Mouse (Mus musculus) T-helper 2 cell (primary cell): ENCODE results near the gene Mecom.
"Not testable (repeated sequence)": the region's sequence is repeated elsewhere in the genome, so short reads cannot be mapped to it uniquely, and the experiment has no call there.

ENCODE experiments used
- in situ Hi-C: fragments of 300-600 bp; cut with MboI, MseI; formaldehyde crosslinking; loops from one replicate; pipeline ENCODE4 v1.15.1; 2025; ENCODE audit warnings: high pct_unique_total_duplicates

Gene Mecom

DNA sequence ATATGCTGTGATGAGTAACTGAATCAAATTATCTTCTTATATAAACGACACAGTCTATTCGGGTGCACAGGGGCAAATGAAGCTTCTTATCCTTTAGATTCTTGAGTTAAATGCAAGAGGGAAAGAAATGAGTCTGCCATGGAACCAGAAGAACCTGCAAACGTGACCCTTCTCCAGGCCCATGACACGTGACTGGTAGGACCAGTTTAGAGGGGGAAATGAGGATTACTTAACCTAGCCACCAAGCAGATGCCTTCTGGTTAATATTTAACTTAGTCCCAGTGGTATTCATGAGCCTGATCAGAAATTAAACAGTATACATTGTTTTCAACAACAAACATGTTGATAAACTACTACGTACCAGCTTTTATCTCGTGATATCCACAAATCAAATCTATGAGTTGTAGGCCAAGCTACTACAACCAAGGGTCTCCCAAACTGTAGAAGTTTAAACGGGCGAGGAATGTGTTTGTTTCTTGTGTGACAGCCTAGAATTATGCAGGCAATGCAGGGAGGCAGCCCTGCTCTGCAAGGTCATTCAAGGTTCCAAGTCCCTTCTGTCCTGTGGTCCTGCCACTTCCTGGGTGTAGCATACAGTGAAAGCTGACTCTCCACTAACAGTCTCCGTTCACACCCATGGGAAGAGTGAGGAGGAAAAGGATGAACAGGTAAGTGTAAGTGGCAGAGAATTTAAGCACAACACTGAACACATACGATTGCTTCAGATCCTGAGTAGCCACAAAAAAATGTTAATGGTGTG lies 97.4 kb downstream of the Mecom start:
- in situ Hi-C loops: no loop called here

DNA sequence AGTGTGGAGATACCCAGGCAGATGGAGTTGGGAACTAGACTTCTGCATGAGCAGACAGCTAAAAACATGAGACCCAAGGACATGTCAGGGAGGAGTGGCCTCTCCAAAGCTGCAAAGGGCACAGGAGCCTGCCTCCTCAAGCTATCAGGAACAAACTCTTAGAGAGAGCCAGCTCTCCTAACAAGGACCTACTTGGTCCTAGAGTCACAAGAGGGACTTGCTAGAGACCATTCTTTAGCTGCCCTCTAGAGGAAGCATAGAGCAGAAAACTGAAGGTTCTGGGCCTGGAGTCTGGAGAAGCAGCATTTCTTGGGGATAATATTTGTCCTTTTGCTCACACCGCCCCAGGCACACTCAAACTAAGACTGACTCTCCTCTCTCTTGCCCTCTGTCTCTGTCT lies 99.2 kb downstream of the Mecom start:
- in situ Hi-C loops: no loop called here

DNA sequence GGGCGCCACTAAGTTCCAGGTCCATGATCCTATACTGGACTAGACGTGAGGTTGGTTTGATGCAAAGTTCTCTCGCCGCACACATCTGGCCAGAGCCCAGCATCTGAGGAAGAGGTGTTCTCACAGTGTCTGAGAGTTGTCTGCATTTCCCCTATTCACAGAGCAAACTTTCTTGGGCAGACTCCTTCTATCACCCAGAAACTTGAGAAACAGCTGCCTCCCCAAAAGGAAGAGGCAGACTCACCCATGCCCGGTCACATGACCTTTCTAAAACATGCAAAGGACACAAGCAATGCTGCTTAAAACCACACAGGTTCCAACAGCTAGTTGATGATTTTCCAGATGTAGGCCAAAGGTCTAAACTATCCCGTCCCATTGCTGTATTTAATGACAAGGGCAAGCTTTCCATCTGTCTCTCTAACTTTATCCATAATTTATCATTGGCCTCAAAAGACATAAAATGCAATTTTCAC lies 101.8 kb downstream of the Mecom start:
- in situ Hi-C loops: no loop called here

DNA sequence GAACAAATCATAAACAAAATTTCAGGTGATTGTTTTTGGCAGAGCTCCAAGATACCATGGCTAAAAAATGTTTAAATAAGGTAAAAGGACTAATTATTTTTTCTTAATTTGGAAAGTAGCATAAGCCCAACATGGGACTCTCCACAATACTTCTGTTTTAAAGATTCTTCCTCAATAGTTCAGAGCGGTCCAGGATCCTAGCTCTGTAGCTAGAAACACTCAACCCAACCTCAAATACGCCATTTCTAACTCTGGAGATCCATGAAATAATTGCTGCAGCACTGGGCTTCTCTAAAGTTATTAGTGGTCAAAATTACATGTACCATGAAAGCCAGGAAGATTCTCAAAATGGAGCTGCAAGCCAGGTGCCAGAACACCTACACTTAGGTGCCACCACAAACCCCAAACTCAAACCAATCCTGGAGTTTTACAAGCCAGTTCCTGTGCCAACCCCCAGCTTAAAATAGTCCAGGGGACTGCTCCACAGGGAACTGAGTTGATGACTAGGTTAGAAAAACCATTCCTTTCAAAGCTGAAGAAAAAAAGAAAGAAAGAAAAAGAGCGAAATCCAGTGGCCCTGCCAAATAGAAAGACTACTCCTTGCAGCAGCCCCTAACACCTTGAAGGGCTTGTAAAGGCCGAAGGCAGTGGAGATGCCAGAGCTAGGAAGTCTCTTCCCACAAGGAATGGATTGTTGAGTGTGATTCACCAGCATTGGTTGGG lies 102.4 kb downstream of the Mecom start:
- in situ Hi-C loops: no loop called here

DNA sequence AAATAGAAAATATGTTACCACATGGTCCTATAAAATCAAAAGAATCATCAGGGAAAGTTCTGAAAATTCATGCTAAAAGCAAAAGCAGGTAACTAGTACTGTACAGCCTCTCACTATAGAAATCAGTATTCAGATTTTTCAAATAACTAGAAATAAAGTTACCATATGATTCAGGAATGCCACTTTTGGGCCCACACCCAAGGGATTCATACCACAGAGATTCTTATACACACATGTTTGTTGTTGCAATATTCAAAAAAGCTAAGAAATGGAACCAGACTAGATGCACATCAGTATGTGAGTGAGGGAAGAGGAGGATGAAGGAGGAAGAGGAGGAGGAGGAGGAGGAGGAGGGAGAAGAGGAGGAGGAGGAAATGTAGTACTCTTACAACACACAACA lies 106.2 kb downstream of the Mecom start:
- in situ Hi-C loops: no loop called here

DNA sequence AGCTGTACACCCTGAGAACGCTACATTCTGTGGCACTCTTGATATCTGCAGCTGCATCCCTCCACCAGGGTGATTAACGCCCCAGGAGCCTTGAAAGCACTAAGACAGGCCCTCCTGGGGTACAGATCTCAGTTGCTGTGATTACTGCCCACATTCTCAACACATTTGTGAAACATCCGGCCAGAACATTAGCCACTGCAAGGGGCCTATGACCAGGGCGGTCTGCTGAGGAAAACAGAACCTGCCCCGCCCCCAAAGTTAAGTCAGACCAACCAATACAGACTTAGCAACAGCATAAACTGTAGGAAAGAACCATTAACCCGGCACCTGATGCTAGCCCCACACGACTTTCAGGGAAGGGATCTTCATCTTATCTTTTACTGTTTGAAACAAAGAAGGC lies 109.8 kb downstream of the Mecom start:
- in situ Hi-C loops: no loop called here

DNA sequence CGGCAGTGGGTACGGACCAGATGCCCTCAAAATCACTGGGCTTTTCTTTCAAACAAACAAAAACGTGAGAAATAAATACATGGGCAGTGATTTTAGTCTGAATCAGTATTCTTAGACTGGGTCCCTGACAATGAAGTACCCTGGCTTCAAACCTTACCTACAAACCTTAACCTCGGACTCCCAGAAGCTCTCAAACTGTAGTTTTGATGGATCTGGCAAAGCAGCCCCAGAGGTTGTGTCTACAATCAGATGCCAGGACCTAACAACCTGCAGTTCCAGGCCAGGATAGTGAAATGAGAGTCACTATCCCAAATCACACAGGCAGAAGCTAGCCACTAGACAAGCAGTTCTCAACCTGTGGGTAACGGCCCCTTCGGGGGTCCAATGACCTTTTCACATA lies 111.2 kb downstream of the Mecom start:
- in situ Hi-C loops: no loop called here

DNA sequence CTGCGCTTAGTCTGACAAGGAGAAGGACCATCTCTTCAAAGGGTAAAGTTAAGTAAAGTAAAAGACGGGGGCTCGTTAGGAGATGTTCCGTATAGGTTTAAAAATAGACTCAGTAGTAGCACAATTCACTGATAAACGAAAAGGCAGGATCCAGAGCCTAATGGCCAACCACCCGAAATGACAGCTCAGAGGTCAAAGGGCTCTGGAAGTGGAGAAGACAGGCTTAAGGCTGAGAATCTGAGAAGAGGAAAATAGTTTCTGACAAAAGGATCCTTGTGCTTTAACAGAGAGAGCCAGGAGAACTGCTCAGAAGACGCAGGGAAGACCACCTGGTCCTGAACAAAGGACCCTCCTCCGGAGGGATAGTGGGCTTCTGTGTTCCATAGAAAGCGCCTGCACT lies 111.7 kb downstream of the Mecom start:
- in situ Hi-C loops: no loop called here

DNA sequence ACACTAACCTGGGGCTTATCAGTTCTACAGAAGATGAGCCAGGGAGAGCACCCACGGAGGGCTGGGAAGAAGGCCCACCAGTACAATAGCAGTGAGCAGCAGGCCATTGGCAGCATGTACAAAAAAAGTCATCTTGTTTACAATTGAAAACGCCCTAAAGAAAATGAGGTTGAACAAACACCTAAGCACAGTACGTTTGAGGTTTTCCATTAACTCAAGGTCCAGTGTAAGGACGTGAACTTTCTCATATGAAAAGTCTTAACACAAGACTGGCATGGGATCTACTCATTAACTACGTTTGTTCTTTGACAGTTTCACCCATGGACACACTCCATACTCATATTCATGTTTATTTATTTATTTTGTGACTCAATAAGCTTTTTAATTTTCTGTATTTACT lies 118.9 kb downstream of the Mecom start:
- in situ Hi-C loops: no loop called here

DNA sequence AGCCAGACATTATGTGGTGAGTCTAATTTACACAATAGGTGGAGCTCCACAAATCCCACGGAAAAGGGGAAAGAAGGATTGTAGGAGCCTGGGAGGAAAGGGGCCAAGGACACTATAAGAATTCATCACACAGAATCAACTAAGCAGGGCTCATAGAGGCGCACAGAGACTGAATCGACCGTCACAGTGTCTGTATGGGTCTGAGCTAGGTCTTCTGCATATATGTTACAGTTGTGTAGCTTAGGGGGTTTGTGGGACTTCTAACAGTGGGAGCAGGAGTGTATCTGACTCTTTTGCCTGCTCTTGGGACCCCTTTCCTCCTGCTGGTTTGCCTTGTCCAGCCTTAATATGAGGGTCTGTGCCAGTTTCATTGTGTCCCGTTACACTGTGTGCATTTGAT lies 123.8 kb downstream of the Mecom start:
- in situ Hi-C loops: no loop called here

DNA sequence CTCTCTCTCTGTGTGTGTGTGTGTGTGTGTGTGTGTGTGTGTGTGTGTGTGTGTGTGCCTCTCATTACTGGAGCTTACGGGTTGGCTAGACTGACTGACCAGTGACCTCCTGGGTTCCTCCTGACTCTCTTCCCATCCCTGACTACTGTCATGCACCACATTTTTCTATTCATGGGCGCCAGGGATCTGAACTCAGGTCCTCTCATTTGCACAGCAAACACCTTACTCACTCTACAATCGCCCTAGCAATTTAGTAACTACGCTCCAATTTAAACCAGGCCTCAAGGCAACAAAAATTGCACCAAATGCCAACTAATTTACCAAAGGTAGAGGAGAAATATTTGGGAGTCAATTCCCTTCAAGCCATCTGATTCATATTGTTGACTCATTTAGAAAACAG lies 125.9 kb downstream of the Mecom start:
- in situ Hi-C loops: not testable (repeated sequence)

DNA sequence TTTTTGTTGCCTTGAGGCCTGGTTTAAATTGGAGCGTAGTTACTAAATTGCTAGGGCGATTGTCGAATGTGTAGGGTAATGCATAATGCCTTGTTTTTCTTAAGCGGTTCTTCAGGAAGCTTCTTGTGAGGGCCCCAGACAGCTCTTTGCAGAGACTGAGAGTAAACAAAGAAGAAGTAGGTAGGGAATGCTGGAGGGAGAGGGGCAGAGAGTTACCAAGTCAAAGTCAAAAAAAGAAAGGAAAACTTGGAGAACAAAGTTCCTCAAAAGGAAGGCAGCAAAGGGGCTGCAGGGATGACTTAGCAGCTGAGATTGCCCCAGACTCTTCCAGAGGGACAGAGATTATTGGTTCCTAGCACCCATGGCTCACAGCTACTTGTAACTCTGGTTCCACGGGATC lies 126.9 kb downstream of the Mecom start:
- in situ Hi-C loops: no loop called here

DNA sequence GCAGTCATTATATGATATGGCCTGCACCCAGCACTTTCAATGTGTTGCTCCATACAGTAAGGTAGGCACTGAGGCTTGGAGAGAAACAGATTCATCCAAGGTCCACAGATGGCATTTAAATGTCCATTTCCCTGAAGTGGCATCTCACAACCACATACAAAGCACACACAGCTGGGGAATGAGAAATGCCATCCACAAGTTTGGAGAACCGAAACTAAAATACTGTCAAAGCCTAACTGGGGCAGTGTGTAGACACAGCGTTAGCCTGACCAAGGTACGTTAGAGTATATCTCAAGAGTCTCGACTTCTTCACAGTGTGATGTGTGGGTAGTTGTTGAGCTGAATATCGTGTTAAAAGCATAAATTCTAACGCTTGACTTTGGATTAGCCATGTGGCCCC lies 133.6 kb downstream of the Mecom start:
- in situ Hi-C loops: no loop called here

DNA sequence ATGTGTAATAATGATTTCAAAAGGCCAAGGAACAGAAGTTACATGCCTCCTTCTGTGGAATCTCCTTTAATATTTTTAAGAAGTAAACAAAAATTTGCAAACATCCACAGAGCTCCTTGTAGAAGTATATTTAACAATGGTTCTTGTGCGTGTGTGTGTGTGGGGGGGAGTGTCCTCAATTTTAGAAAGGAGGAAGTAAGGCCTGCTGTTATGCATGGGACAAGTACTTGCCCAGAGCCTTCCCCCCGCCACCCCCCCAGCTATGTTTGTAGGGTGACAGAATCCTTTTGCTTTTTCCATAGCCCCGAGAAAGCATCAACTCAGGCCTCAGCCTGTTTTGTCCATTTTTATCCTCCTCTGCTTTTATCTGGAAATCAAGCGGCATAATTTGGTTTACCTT lies 137.0 kb downstream of the Mecom start:
- in situ Hi-C loops: no loop called here

DNA sequence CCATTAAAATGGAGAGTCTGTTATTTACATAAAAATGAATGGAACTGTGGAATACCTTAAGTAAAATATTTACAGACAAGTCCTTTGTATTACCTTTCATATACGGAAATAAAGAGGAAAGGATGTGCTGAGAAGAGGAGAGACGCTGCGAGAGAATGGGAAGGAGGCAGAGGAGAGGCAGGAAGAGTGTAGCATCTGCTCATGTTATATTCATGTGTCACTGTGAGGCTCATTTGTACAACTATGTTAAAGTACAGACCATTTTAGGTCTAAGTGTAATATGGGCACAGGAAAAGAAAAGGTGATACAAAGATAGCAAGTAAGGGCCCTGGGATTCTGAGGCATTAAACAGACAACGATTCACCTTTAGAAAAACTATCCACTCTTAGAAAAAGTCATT lies 143.0 kb downstream of the Mecom start:
- in situ Hi-C loops: no loop called here

DNA sequence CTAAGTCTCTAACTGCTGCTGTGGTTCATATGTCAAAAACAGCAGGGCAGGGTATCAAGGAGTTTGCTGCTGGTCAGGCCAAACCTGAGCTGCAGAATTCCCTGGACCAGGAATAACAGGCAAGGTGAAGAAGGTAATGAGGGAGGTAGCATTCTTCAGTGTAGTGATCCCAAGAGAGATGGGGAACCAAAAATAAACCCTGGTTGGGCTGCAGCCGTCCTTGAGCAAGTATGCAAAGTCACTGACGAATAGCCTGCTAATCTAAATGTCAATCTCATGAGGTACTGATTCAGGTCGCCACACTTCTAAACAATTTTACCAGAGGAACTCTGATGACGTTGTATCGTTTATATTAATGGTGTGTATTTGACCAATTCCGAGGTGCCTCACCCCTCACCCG lies 148.9 kb downstream of the Mecom start:
- in situ Hi-C loops: no loop called here

DNA sequence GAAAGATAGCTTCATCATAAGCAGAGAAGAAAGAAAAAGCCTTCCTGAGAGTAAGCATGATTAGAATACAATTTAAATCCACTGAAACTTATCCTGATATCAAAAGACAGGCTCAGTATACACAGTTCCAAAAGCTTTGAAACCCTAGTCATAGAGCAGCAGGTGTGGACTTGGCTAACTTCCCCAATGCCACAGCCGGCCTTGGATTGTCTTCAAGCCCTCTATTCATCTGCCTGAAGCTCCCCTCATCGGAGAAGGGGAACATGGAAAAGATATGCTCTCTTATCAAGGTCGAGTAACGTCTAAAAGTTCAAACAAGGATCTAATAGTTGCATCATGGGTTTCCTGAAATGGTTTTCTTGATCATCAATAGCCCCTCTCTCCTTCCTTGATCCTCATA lies 152.9 kb downstream of the Mecom start:
- in situ Hi-C loops: no loop called here

DNA sequence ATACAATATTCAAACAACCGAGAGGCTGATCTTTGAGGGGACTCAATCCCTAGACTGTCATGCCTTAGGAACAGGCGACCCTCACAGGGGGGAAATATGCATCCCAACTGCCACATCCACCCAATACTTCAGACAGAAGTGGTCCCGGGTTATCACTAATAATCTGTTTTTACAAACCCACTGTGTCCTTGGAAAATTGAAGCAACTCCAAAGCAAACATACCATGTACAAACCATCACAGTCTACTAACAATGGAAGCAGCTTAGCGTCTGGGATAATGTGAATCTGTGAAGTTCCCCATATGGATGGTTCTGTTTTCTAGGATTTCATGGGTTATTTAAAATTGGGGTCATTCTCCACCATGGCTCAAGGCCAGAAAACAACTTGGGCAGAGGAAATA lies 155.1 kb downstream of the Mecom start:
- in situ Hi-C loops: no loop called here

DNA sequence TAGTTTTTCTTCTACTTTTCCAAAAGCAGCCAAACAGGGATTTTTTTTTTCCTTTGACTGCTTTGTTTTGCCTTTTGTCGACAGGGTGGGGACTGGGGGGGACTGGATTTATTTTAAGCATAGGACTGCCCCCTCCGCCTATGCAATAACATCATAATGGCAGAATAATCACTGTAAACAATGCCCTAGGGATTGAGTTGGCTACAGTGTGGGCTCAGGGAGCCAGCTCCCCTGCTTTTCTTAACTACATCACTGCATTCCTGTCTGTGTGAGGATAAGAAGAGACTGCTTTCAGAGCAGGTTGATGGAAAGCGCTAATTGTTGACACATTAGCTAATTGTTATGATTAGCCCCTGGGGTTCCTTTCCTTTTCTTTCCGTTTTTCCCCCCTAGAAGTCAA lies 155.6 kb downstream of the Mecom start:
- in situ Hi-C loops: no loop called here

DNA sequence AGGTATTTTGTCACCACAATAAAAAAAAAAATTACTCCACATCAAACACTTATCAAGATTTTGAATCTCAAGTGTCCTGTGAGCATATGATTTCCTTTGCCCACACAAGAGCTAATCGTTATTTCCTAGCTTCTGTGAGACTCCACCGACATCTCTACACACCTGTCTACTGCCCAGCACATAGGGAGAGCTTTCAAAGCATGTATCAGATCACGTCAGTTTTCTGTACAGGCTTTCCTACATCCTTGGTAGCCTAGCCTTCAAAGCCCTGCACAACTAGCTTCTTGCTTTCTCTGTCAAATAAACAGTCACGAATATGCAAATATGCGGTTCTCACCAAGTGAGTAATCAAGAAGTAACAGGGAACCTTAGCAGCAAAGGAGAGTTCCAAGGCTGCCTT lies 157.5 kb downstream of the Mecom start:
- in situ Hi-C loops: no loop called here

DNA sequence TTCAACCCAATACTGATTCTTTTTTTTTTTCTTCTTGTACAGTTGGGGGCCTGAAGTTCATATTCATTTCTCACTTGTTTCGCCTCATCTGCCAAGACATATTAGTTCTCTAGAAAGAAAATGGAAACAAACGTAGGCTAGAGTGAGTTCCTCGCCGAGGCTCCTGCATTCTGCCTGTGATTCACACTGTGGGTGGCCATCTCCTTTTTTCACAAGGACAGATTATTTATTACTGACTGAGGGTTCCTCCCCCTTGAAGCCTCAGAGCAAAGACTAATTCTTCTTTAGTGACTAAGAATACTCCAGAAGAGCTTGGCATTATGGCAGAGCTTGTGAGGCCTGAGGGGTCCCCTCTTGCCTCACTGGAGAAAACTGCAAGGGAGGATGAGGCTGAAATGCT lies 167.5 kb downstream of the Mecom start:
- in situ Hi-C loops: no loop called here

DNA sequence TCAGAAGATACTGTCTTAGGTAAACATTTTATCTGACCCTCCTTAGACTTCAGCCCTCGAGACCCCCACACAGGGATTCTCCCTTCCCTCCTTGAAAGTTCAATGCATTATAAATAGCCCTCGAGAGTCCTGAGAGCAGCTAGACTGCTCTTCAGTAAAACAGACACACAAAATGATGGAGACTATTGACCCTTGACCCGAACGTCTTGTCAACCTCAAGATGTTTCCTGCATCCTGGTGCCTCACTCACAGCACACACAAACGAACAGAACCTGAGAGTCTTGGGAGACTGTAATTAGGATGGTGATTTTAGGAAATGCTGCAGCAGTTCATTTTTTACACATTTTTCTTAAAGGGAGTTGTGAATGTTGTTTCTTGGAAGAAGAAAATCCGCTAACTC lies 168.5 kb downstream of the Mecom start:
- in situ Hi-C loops: no loop called here

DNA sequence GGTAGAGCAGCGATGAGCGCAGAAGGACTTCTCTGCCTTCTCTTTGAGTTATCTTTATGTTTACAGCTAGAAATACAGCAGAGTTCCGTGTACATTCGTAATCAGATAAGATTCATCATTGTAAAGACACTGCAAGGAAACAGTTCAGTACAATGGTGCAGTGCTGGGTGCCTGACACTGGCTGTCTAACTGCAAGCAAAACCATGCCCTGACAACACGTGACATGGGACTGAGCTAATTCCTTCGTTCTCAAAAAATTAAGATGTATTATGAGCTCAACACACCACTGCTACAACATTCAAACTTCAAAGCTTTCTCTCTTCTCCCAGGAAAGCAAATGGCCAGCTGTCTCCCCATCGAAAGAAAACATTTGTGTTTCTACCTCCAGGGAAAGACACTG lies 176.3 kb downstream of the Mecom start:
- in situ Hi-C loops: no loop called here
